9 mouse cellular contexts compared by ENCODE assay signal in genomic region chr14:55108202-55108870, GRCm38 (mm10). TPM values are rescaled to one million over a fixed set of nuclear protein-coding genes. Genes with fewer than 3 reads are reported as not detected.
DNase-seq lines count a peak whose midpoint lies in the region; ATAC-seq and TF ChIP-seq lines count a peak whose summit lies in the region.
"Had no signal": no experiment of that assay in that cellular context is flagged by ENCODE, and none has a peak within 500 bp of the region (broad histone marks: within the 10 kb centered on the region; RNA-seq: fewer than 3 reads in every experiment).

No protein-coding gene starts in this region.

- peaks cover 35% of the 10 kb centered on the region for H3K27me3 ChIP-seq in liver, postnatal 0 days (ENCODE audit: insufficient read depth, low read length)
- H3K27me3 ChIP-seq in liver, embryonic 12.5 days (replicated peaks): peaks cover 63% of the 10 kb centered on the region
- peaks cover 14% of the 10 kb centered on the region for H3K27me3 ChIP-seq in hindbrain, embryonic 11.5 days (ENCODE audit: control insufficient read depth, insufficient read depth, low read length)
- H3K27me3 ChIP-seq in limb, embryonic 14.5 days (ENCODE audit: control insufficient read depth, insufficient read depth, low read length): peaks cover 7% of the 10 kb centered on the region
- no peaks in the 10 kb centered on the region for H3K27me3 ChIP-seq in stomach, postnatal 0 days (ENCODE audit: control insufficient read depth, insufficient read depth, low read length)

- TF ChIP-seq POLR2A in limb, embryonic 14.5 days (IDR thresholded peaks at IDR 0.05; ENCODE audit: borderline replicate concordance, extremely low read depth, insufficient read depth, insufficient read length): no peak

- no peak for TF ChIP-seq CTCF in liver, postnatal 0 days (IDR thresholded peaks at IDR 0.05; ENCODE audit: low read depth)
- no peak; the same call in 1 of the 2 replicates for TF ChIP-seq CTCF in stomach, postnatal 0 days (IDR thresholded peaks at IDR 0.05; ENCODE audit: low read depth)

- 41% methylated on average over 9 of the region's 9 CpGs for WGBS in liver, postnatal 0 days (ENCODE audit: insufficient replicate concordance)
- 31% methylated on average over 9 of the region's 9 CpGs for WGBS in liver, embryonic 12.5 days (ENCODE audit: insufficient replicate concordance)
- 19% methylated on average over 9 of the region's 9 CpGs for WGBS in hindbrain, embryonic 11.5 days
- 35% methylated on average over 9 of the region's 9 CpGs for WGBS in limb, embryonic 14.5 days
- 32% methylated on average over 9 of the region's 9 CpGs for WGBS in stomach, postnatal 0 days

- no peak overlapping the region for H3K9ac ChIP-seq in liver, postnatal 0 days (replicated peaks)
- no peak overlapping the region for H3K9ac ChIP-seq in liver, embryonic 12.5 days
- no peak overlapping the region for H3K9ac ChIP-seq in hindbrain, embryonic 11.5 days (ENCODE audit: low read depth, low read length)
- H3K9ac ChIP-seq in limb, embryonic 14.5 days (ENCODE audit: low read depth, low read length, severe bottlenecking): no peak overlapping the region
- H3K9ac ChIP-seq in stomach, postnatal 0 days (ENCODE audit: low read length): no peak overlapping the region
- H3K9ac ChIP-seq: limb, embryonic 13.5 days had no signal

- H3K4me1 ChIP-seq in liver, postnatal 0 days (ENCODE audit: insufficient read depth): peaks cover 12% of the 10 kb centered on the region
- peaks cover 32% of the 10 kb centered on the region for H3K4me1 ChIP-seq in liver, embryonic 12.5 days
- H3K4me1 ChIP-seq in hindbrain, embryonic 11.5 days (replicated peaks; ENCODE audit: control insufficient read depth, insufficient read depth, low read length): peaks cover 14% of the 10 kb centered on the region; the same call in 1 of the 2 replicates
- peaks cover 15% of the 10 kb centered on the region for H3K4me1 ChIP-seq in limb, embryonic 14.5 days (ENCODE audit: control insufficient read depth, insufficient read depth, low read length)
- H3K4me1 ChIP-seq in stomach, postnatal 0 days (replicated peaks; ENCODE audit: control insufficient read depth, insufficient read depth): peaks cover 2% of the 10 kb centered on the region; the same call in 1 of the 2 replicates

- peaks cover 2% of the 10 kb centered on the region; the same call in 1 of the 2 replicates for H3K36me3 ChIP-seq in liver, postnatal 0 days (replicated peaks; ENCODE audit: insufficient read depth, low read length)
- H3K36me3 ChIP-seq in liver, embryonic 12.5 days: peaks cover 14% of the 10 kb centered on the region
- H3K36me3 ChIP-seq in hindbrain, embryonic 11.5 days (ENCODE audit: control insufficient read depth, insufficient read depth, low read length): no peaks in the 10 kb centered on the region
- no peaks in the 10 kb centered on the region; the same call in 1 of the 2 replicates for H3K36me3 ChIP-seq in limb, embryonic 14.5 days (ENCODE audit: control insufficient read depth, insufficient read depth, low read length)
- no peaks in the 10 kb centered on the region; the same call in 1 of the 2 replicates for H3K36me3 ChIP-seq in stomach, postnatal 0 days (ENCODE audit: control insufficient read depth, insufficient read depth, low read length)
- H3K36me3 ChIP-seq: limb, embryonic 13.5 days had no signal

- peak; percentile 14 for DNase-seq in liver, postnatal 0 days
- DNase-seq in hindbrain, embryonic 11.5 days (ENCODE audit: low spot score): no peak
- DNase-seq in limb, embryonic 14.5 days (ENCODE audit: low spot score): peak; percentile 31
- peak; percentile 27 for DNase-seq in stomach, postnatal 0 days (ENCODE audit: low spot score)
- no peak for DNase-seq in T-cell, adult 2 months (ENCODE audit: low spot score)
- DNase-seq in thymus, postnatal 10 days (ENCODE audit: low spot score in 2 of 2): no peak

- H3K9me3 ChIP-seq in liver, postnatal 0 days (ENCODE audit: low read length): no peaks in the 10 kb centered on the region
- no peaks in the 10 kb centered on the region for H3K9me3 ChIP-seq in liver, embryonic 12.5 days (replicated peaks)
- no peaks in the 10 kb centered on the region for H3K9me3 ChIP-seq in hindbrain, embryonic 11.5 days (ENCODE audit: control insufficient read depth, low read length)
- no peaks in the 10 kb centered on the region for H3K9me3 ChIP-seq in limb, embryonic 14.5 days (ENCODE audit: control insufficient read depth, low read length)
- H3K9me3 ChIP-seq in stomach, postnatal 0 days (ENCODE audit: control insufficient read depth, low read length): no peaks in the 10 kb centered on the region
- H3K9me3 ChIP-seq: limb, embryonic 13.5 days had no signal

- H3K4me2 ChIP-seq in liver, postnatal 0 days (ENCODE audit: low read depth, low read length): no peak overlapping the region
- H3K4me2 ChIP-seq in liver, embryonic 12.5 days: no peak overlapping the region
- H3K4me2 ChIP-seq in hindbrain, embryonic 11.5 days (replicated peaks; ENCODE audit: low read depth, low read length): no peak overlapping the region
- H3K4me2 ChIP-seq in limb, embryonic 14.5 days (replicated peaks; ENCODE audit: low read depth, low read length, severe bottlenecking): no peak overlapping the region
- H3K4me2 ChIP-seq in stomach, postnatal 0 days (replicated peaks; ENCODE audit: low read depth): no peak overlapping the region

- no peak for ATAC-seq in liver, postnatal 0 days
- ATAC-seq in liver, embryonic 12.5 days: no peak
- peak; percentile 57 for ATAC-seq in hindbrain, embryonic 11.5 days (ENCODE audit: low FRiP score)
- ATAC-seq in limb, embryonic 14.5 days (ENCODE audit: low FRiP score, low read depth): no peak
- no peak for ATAC-seq in stomach, postnatal 0 days (ENCODE audit: low FRiP score, low TSS enrichment)
- ATAC-seq in erythroblast, adult 5-6 weeks (replicated peaks; ENCODE audit: low FRiP score, poor library complexity, severe bottlenecking): no peak

- TF ChIP-seq EP300 in liver, postnatal 0 days (IDR thresholded peaks at IDR 0.05; ENCODE audit: low read depth): no peak
- TF ChIP-seq EP300 in stomach, postnatal 0 days (optimal IDR thresholded peaks at IDR 0.05): no peak

- H3K4me3 ChIP-seq in liver, postnatal 0 days (ENCODE audit: low read depth, low read length): no peak overlapping the region
- no peak overlapping the region for H3K4me3 ChIP-seq in liver, embryonic 12.5 days
- no peak overlapping the region for H3K4me3 ChIP-seq in hindbrain, embryonic 11.5 days (ENCODE audit: low read depth, low read length)
- H3K4me3 ChIP-seq in limb, embryonic 14.5 days (replicated peaks; ENCODE audit: low read length): no peak overlapping the region
- H3K4me3 ChIP-seq in stomach, postnatal 0 days (ENCODE audit: low read depth, low read length): no peak overlapping the region
- H3K4me3 ChIP-seq: limb, embryonic 13.5 days had no signal

- H3K27ac ChIP-seq in liver, postnatal 0 days (ENCODE audit: low read depth): no peak overlapping the region
- no peak overlapping the region for H3K27ac ChIP-seq in liver, embryonic 12.5 days
- H3K27ac ChIP-seq in hindbrain, embryonic 11.5 days (ENCODE audit: low read depth, low read length): no peak overlapping the region
- H3K27ac ChIP-seq in limb, embryonic 14.5 days (replicated peaks; ENCODE audit: low read depth, low read length): no peak overlapping the region
- no peak overlapping the region for H3K27ac ChIP-seq in stomach, postnatal 0 days (replicated peaks)
- H3K27ac ChIP-seq: limb, embryonic 13.5 days had no signal

RNA-seq across cellular contexts. Expression of gene Ap1g2, which starts 1.9 kb away (rescaled TPM):
- polyA plus RNA-seq in liver, postnatal 0 days (2015; fragmentation: Nextera tagmentation; extraction: Ambion mirVana): 7.8 and 9.6 TPM in 2 replicates
- polyA plus RNA-seq in liver, embryonic 12.5 days (2016; fragmentation: Nextera tagmentation; extraction: Ambion mirVana): 34.0 and 34.5 TPM in 2 replicates
- polyA plus RNA-seq in hindbrain, embryonic 11.5 days (2014; fragmentation: Nextera tagmentation; extraction: Ambion mirVana): 9.0 and 9.4 TPM in 2 replicates
- 22.9 and 31.4 TPM in 2 replicates for polyA plus RNA-seq in limb, embryonic 14.5 days (2012; rRNA removed)
- 19.5 and 20.4 TPM in 2 replicates for polyA plus RNA-seq in limb, embryonic 14.5 days (2014; fragmentation: Nextera tagmentation; extraction: Ambion mirVana)
- polyA plus RNA-seq in stomach, postnatal 0 days (2015; fragmentation: Nextera tagmentation; extraction: Ambion mirVana): 26.4 and 31.0 TPM in 2 replicates
- 1.7 and 5.9 TPM in 2 replicates for total RNA-seq in erythroblast, adult 5-6 weeks (2015; ENCODE audit: low replicate concordance)
- 2.5 and 3.7 TPM in 2 replicates for total RNA-seq in erythroblast, adult 5-6 weeks (2017; ENCODE audit: low replicate concordance)

RNA-seq across cellular contexts. Expression of gene Jph4, which starts 8.4 kb away (rescaled TPM):
- not detected in 2 replicates for polyA plus RNA-seq in liver, postnatal 0 days (2015; fragmentation: Nextera tagmentation; extraction: Ambion mirVana)
- polyA plus RNA-seq in liver, embryonic 12.5 days (2016; fragmentation: Nextera tagmentation; extraction: Ambion mirVana): 0.15 and 0.18 TPM in 2 replicates
- polyA plus RNA-seq in hindbrain, embryonic 11.5 days (2014; fragmentation: Nextera tagmentation; extraction: Ambion mirVana): 2.8 and 3.3 TPM in 2 replicates
- polyA plus RNA-seq in limb, embryonic 14.5 days (2012; rRNA removed): 10.4 and 11.2 TPM in 2 replicates
- 2.5 and 3.0 TPM in 2 replicates for polyA plus RNA-seq in limb, embryonic 14.5 days (2014; fragmentation: Nextera tagmentation; extraction: Ambion mirVana)
- 0.82 and 1.0 TPM in 2 replicates for polyA plus RNA-seq in stomach, postnatal 0 days (2015; fragmentation: Nextera tagmentation; extraction: Ambion mirVana)
- not detected in 2 replicates for total RNA-seq in erythroblast, adult 5-6 weeks (2015; ENCODE audit: low replicate concordance)
- total RNA-seq in erythroblast, adult 5-6 weeks (2017; ENCODE audit: low replicate concordance): not detected in 2 replicates

RNA-seq across cellular contexts. Expression of gene Thtpa, which starts 13.8 kb away (rescaled TPM):
- 5.9 and 7.0 TPM in 2 replicates for polyA plus RNA-seq in liver, postnatal 0 days (2015; fragmentation: Nextera tagmentation; extraction: Ambion mirVana)
- 6.9 TPM in 2 replicates for polyA plus RNA-seq in liver, embryonic 12.5 days (2016; fragmentation: Nextera tagmentation; extraction: Ambion mirVana)
- 18.2 and 20.9 TPM in 2 replicates for polyA plus RNA-seq in hindbrain, embryonic 11.5 days (2014; fragmentation: Nextera tagmentation; extraction: Ambion mirVana)
- 11.9 and 12.4 TPM in 2 replicates for polyA plus RNA-seq in limb, embryonic 14.5 days (2012; rRNA removed)
- 19.9 and 20.3 TPM in 2 replicates for polyA plus RNA-seq in limb, embryonic 14.5 days (2014; fragmentation: Nextera tagmentation; extraction: Ambion mirVana)
- 11.5 and 11.8 TPM in 2 replicates for polyA plus RNA-seq in stomach, postnatal 0 days (2015; fragmentation: Nextera tagmentation; extraction: Ambion mirVana)
- total RNA-seq in erythroblast, adult 5-6 weeks (2015; ENCODE audit: low replicate concordance): 0.19 and 1.7 TPM in 2 replicates
- 1.4 and 1.6 TPM in 2 replicates for total RNA-seq in erythroblast, adult 5-6 weeks (2017; ENCODE audit: low replicate concordance)

RNA-seq across cellular contexts. Expression of gene Zfhx2, which starts 16.2 kb away (rescaled TPM):
- polyA plus RNA-seq in liver, postnatal 0 days (2015; fragmentation: Nextera tagmentation; extraction: Ambion mirVana): 0.78 and 1.0 TPM in 2 replicates
- 2.4 and 2.5 TPM in 2 replicates for polyA plus RNA-seq in liver, embryonic 12.5 days (2016; fragmentation: Nextera tagmentation; extraction: Ambion mirVana)
- 16.1 and 20.8 TPM in 2 replicates for polyA plus RNA-seq in hindbrain, embryonic 11.5 days (2014; fragmentation: Nextera tagmentation; extraction: Ambion mirVana)
- 5.3 and 6.1 TPM in 2 replicates for polyA plus RNA-seq in limb, embryonic 14.5 days (2012; rRNA removed)
- 3.7 and 4.7 TPM in 2 replicates for polyA plus RNA-seq in limb, embryonic 14.5 days (2014; fragmentation: Nextera tagmentation; extraction: Ambion mirVana)
- polyA plus RNA-seq in stomach, postnatal 0 days (2015; fragmentation: Nextera tagmentation; extraction: Ambion mirVana): 1.0 and 1.3 TPM in 2 replicates
- 1.3 and 1.7 TPM in 2 replicates for total RNA-seq in erythroblast, adult 5-6 weeks (2015; ENCODE audit: low replicate concordance)
- 0.34 and 0.42 TPM in 2 replicates for total RNA-seq in erythroblast, adult 5-6 weeks (2017; ENCODE audit: low replicate concordance)

Comparison
In these comparisons a context has a peak if more than half of its experiments do, and no peak if none do; other contexts are left out.
1. DNase-seq: peak in liver, postnatal 0 days (single experiment), limb, embryonic 14.5 days (single experiment) and stomach, postnatal 0 days (single experiment); none in hindbrain, embryonic 11.5 days (single experiment), T-cell, adult 2 months (single experiment) and thymus, postnatal 10 days (0 of 2).